Mouse (Mus musculus): Measurements from ENCODE around the gene Art2b. TPM values are rescaled to one million over a fixed set of nuclear protein-coding genes. Genes with fewer than 3 reads are reported as not detected.
"Not testable (repeated sequence)": the region's sequence is repeated elsewhere in the genome, so short reads cannot be mapped to it uniquely, and the experiment has no call there.

The Art2b gene
- total RNA-seq (2012; rRNA removed), result not detected in 2 replicates

GRCm38 (mm10) chr7:101585408-101585807 lies at the start of gene Art2b:
TSS of gene Art2b (minus strand) at chr7:101585600.
- in situ Hi-C loops (cut with MboI; ENCODE audit: low sequenced_read_pairs in 2 of 2, unreplicated experiment in 2 of 2), result no loop called here
- H3K27ac ChIP-seq (ENCODE audit: insufficient read depth, low read depth, low read length, poor library complexity, severe bottlenecking), result no peak within 1 kb of the TSS
- DNase-seq (ENCODE audit: low read depth, low spot score), result no peak
- H3K9ac ChIP-seq (ENCODE audit: insufficient read depth, low read depth, low read length, poor library complexity, severe bottlenecking), result no peak within 1 kb of the TSS
- no peak within 1 kb of the TSS for H3K4me3 ChIP-seq (ENCODE audit: insufficient read depth in 1 of 2, low read depth in 1 of 2, low read length in 2 of 2, poor library complexity in 1 of 2, severe bottlenecking in 1 of 2)
- TF ChIP-seq CHD2 (IDR thresholded peaks at IDR 0.05; ENCODE audit: low read depth, low read length) (no peak), MAFK (IDR thresholded peaks at IDR 0.05; ENCODE audit: insufficient read depth, low read depth, low read length) (no peak), ZC3H11A (IDR thresholded peaks at IDR 0.05; ENCODE audit: borderline replicate concordance, low read depth, low read length) (no peak), ZNF384 (IDR thresholded peaks at IDR 0.05; ENCODE audit: low read depth, low read length) (no peak), HCFC1 (IDR thresholded peaks at IDR 0.05; ENCODE audit: borderline replicate concordance, insufficient read depth, low read length) (no peak)
- H3K4me1 ChIP-seq (ENCODE audit: control insufficient read depth in 2 of 2, insufficient read depth in 2 of 2, low read length in 2 of 2, poor library complexity in 1 of 2), result no peaks in the 10 kb centered on the region
- H3K36me3 ChIP-seq (ENCODE audit: control insufficient read depth, insufficient read depth, low read length, poor library complexity, severe bottlenecking), result no peaks in the 10 kb centered on the region
- H3K9me3 ChIP-seq (ENCODE audit: control insufficient read depth, insufficient read depth, low read depth, low read length), result no peaks in the 10 kb centered on the region

DNA sequence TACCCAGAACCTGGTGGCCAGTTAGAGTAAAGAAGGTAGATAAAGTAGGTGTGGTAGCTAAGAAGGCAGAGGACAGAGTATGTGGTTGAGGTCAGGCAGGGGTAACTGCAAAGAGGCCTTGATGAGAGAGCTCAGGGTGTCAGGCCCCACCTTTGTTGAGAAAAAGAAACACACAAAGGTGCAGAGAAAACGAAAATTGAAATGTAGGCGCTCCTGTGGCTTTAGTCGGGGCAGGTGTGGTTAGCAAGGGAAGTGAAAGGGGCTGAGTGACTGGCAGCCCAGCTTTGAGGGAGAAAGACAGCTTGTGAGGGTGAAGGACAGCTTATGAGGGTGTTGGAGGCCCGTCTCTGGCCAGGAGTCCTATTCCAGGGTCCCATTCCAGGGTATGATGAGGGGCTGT lies 49.1 kb upstream of the Art2b start:
- no peak for TF ChIP-seq ZC3H11A (IDR thresholded peaks at IDR 0.05; ENCODE audit: borderline replicate concordance, low read depth, low read length)
- TF ChIP-seq ZNF384 (IDR thresholded peaks at IDR 0.05; ENCODE audit: low read depth, low read length), result no peak
- no peak for TF ChIP-seq CHD2 (IDR thresholded peaks at IDR 0.05; ENCODE audit: low read depth, low read length)
- TF ChIP-seq HCFC1 (IDR thresholded peaks at IDR 0.05; ENCODE audit: borderline replicate concordance, insufficient read depth, low read length), result no peak
- no peak for TF ChIP-seq MAFK (IDR thresholded peaks at IDR 0.05; ENCODE audit: insufficient read depth, low read depth, low read length)
- no peaks in the 10 kb centered on the region for H3K36me3 ChIP-seq (ENCODE audit: control insufficient read depth, insufficient read depth, low read length, poor library complexity, severe bottlenecking)

GRCm38 (mm10) chr7:101633629-101634177 lies 48.3 kb upstream of the Art2b start:
- Histone ChIP-seq H3K9ac (ENCODE audit: insufficient read depth, low read depth, low read length, poor library complexity, severe bottlenecking) (no peak overlapping the region), H3K4me3 (ENCODE audit: insufficient read depth in 1 of 2, low read depth in 1 of 2, low read length in 2 of 2, poor library complexity in 1 of 2, severe bottlenecking in 1 of 2) (no peak overlapping the region), H3K9me3 (ENCODE audit: control insufficient read depth, insufficient read depth, low read depth, low read length) (no peaks in the 10 kb centered on the region), H3K4me1 (ENCODE audit: control insufficient read depth in 2 of 2, insufficient read depth in 2 of 2, low read length in 2 of 2, poor library complexity in 1 of 2) (peaks cover 0 to 2% of the 10 kb centered on the region in 2 experiments; a peak in 1 of 4 replicates), H3K36me3 (ENCODE audit: control insufficient read depth, insufficient read depth, low read length, poor library complexity, severe bottlenecking) (no peaks in the 10 kb centered on the region), H3K27ac (ENCODE audit: insufficient read depth, low read depth, low read length, poor library complexity, severe bottlenecking) (no peak overlapping the region)
- DNase-seq (ENCODE audit: low read depth, low spot score), result no peak
- in situ Hi-C loops (cut with MboI; ENCODE audit: low sequenced_read_pairs in 2 of 2, unreplicated experiment in 2 of 2), result no loop called here
- no peak for TF ChIP-seq MAFK (IDR thresholded peaks at IDR 0.05; ENCODE audit: insufficient read depth, low read depth, low read length)
- no peak for TF ChIP-seq ZNF384 (IDR thresholded peaks at IDR 0.05; ENCODE audit: low read depth, low read length)
- no peak for TF ChIP-seq ZC3H11A (IDR thresholded peaks at IDR 0.05; ENCODE audit: borderline replicate concordance, low read depth, low read length)
- no peak for TF ChIP-seq CHD2 (IDR thresholded peaks at IDR 0.05; ENCODE audit: low read depth, low read length)
- TF ChIP-seq HCFC1 (IDR thresholded peaks at IDR 0.05; ENCODE audit: borderline replicate concordance, insufficient read depth, low read length), result no peak

More for the DNA sequence above, 49.1 kb upstream of the Art2b start:
- Histone ChIP-seq H3K4me1 (ENCODE audit: control insufficient read depth in 2 of 2, insufficient read depth in 2 of 2, low read length in 2 of 2, poor library complexity in 1 of 2) (peaks cover 0 to 2% of the 10 kb centered on the region in 2 experiments; a peak in 1 of 4 replicates), H3K9me3 (ENCODE audit: control insufficient read depth, insufficient read depth, low read depth, low read length) (no peaks in the 10 kb centered on the region), H3K9ac (ENCODE audit: insufficient read depth, low read depth, low read length, poor library complexity, severe bottlenecking) (no peak overlapping the region), H3K4me3 (ENCODE audit: insufficient read depth in 1 of 2, low read depth in 1 of 2, low read length in 2 of 2, poor library complexity in 1 of 2, severe bottlenecking in 1 of 2) (no peak overlapping the region), H3K27ac (ENCODE audit: insufficient read depth, low read depth, low read length, poor library complexity, severe bottlenecking) (no peak overlapping the region)
- DNase-seq (ENCODE audit: low read depth, low spot score), result no peak
- in situ Hi-C loops (cut with MboI; ENCODE audit: low sequenced_read_pairs in 2 of 2, unreplicated experiment in 2 of 2), result no loop called here

DNA sequence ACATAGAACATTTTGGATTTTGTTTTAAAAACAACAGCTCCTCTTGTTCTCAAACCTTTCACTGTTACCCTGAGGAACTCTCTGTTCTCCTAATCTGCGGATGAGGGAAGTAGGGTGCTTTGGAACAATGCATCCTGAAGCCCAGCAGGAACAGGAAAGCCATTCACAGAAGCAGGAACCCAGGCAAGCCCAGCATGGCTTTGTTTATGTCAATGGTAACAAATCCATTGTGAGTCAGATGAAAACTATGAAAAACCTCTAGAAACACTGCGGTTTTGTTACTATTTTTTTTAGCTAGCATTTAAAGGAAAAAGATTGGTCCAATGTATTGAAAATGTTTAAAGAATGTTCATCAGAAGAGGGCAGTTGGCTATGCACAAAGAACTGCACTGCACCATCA lies 43.1 kb upstream of the Art2b start:
- no peak overlapping the region for H3K9ac ChIP-seq (ENCODE audit: insufficient read depth, low read depth, low read length, poor library complexity, severe bottlenecking)
- in situ Hi-C loops (cut with MboI; ENCODE audit: low sequenced_read_pairs in 2 of 2, unreplicated experiment in 2 of 2), result no loop called here
- no peak for DNase-seq (ENCODE audit: low read depth, low spot score)
- H3K4me1 ChIP-seq (ENCODE audit: control insufficient read depth in 2 of 2, insufficient read depth in 2 of 2, low read length in 2 of 2, poor library complexity in 1 of 2), result peaks cover 0 to 1% of the 10 kb centered on the region in 2 experiments; a peak in 1 of 4 replicates
- H3K27ac ChIP-seq (ENCODE audit: insufficient read depth, low read depth, low read length, poor library complexity, severe bottlenecking), result no peak overlapping the region
- H3K36me3 ChIP-seq (ENCODE audit: control insufficient read depth, insufficient read depth, low read length, poor library complexity, severe bottlenecking), result no peaks in the 10 kb centered on the region
- H3K4me3 ChIP-seq (ENCODE audit: insufficient read depth in 1 of 2, low read depth in 1 of 2, low read length in 2 of 2, poor library complexity in 1 of 2, severe bottlenecking in 1 of 2), result no peak overlapping the region
- H3K9me3 ChIP-seq (ENCODE audit: control insufficient read depth, insufficient read depth, low read depth, low read length), result no peaks in the 10 kb centered on the region
- TF ChIP-seq ZC3H11A (IDR thresholded peaks at IDR 0.05; ENCODE audit: borderline replicate concordance, low read depth, low read length) (no peak), ZNF384 (IDR thresholded peaks at IDR 0.05; ENCODE audit: low read depth, low read length) (no peak), HCFC1 (IDR thresholded peaks at IDR 0.05; ENCODE audit: borderline replicate concordance, insufficient read depth, low read length) (no peak), MAFK (IDR thresholded peaks at IDR 0.05; ENCODE audit: insufficient read depth, low read depth, low read length) (no peak), CHD2 (IDR thresholded peaks at IDR 0.05; ENCODE audit: low read depth, low read length) (no peak)

GRCm38 (mm10) chr7:101627166-101627565 lies 41.8 kb upstream of the Art2b start:
- H3K27ac ChIP-seq (ENCODE audit: insufficient read depth, low read depth, low read length, poor library complexity, severe bottlenecking); in situ Hi-C loops (cut with MboI; ENCODE audit: low sequenced_read_pairs in 2 of 2, unreplicated experiment in 2 of 2); H3K4me3 ChIP-seq (ENCODE audit: insufficient read depth in 1 of 2, low read depth in 1 of 2, low read length in 2 of 2, poor library complexity in 1 of 2, severe bottlenecking in 1 of 2); DNase-seq (ENCODE audit: low read depth, low spot score); H3K9me3 ChIP-seq (ENCODE audit: control insufficient read depth, insufficient read depth, low read depth, low read length); H3K4me1 ChIP-seq (ENCODE audit: control insufficient read depth in 2 of 2, insufficient read depth in 2 of 2, low read length in 2 of 2, poor library complexity in 1 of 2); H3K36me3 ChIP-seq (ENCODE audit: control insufficient read depth, insufficient read depth, low read length, poor library complexity, severe bottlenecking); H3K9ac ChIP-seq (ENCODE audit: insufficient read depth, low read depth, low read length, poor library complexity, severe bottlenecking): not testable (repeated sequence)
